Mouse (Mus musculus) lung, adult 2 months (tissue): ENCODE results near the gene Asb10.

ENCODE experiments used
- CTCF ChIP-seq: fragments of 200-500 bp; IDR thresholded peaks from 2 replicates; pipeline ENCODE4 v1.5.1; 2011; ENCODE audit warnings: mild to moderate bottlenecking, low read length, control low read depth; ENCODE audit not compliant: insufficient read depth
- POLR2A ChIP-seq: fragments of 200-500 bp; IDR thresholded peaks from 2 replicates; pipeline ENCODE4 v1.6.1; 2011; ENCODE audit warnings: low read depth, mild to moderate bottlenecking, control low read depth, low read length, borderline replicate concordance; ENCODE audit errors: extremely low read depth

DNA sequence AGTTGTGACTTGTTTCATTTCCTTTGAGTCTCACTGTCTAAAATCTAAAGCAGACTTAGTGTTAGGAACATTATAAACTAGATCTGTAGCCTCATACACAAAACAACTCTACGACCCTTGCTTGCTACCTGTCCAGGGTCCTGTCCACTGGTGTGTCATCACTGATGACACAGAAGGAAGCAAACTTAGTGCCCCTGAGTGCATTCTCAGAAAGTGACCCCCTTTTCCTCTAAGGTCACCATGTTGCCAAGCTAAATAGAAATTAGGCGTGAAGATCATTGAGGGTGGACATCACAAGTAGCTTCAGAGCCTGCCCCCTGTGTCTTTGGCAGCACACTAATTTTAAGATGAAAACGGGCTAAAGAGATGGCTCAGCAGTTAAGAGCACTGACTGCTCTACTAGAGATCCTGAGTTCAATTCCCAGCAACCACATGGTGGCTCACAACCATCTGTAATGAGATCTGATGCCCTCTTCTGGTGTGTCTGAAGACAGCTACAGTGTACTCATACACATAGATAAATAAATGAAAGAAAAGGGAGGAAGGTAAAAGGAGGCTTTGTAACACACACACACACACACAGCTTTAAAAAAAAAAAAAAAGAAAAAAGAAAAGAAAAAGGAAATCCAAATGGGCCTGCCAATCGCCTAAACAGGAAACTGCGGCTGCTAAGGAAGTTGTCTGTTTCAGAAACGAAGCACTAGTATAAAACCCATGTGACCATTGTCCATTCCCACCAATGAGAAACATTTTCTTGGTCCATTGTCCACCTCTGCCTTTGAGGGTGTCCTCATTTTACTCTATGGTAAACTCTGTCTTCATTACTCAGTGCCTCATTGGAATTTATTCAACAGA, 37.6 kb upstream of the Asb10 start:
- TF ChIP-seq CTCF, result no peak
- no peak for TF ChIP-seq POLR2A
